Mouse (Mus musculus): ENCODE measurements at regions not wholly inside any gene's neighbourhood (a gene's known extent, or its start where the extent isn't known, plus 50 kb on each side); places are given as distances from the start of the nearest gene placed in this dataset.

- no peak for TF ChIP-seq EP300 (IDR thresholded peaks at IDR 0.05; ENCODE audit: low read depth)
- no peak for TF ChIP-seq CTCF (IDR thresholded peaks at IDR 0.05; ENCODE audit: low read depth)
These were observed 107.3 kb downstream of the Bdh1 start for GRCm38 (mm10) chr16:31529284-31529958.
